Mouse (Mus musculus): ENCODE data around the gene Bola2. TPM values are rescaled to one million over a fixed set of nuclear protein-coding genes. Genes with fewer than 3 reads are reported as not detected.

Gene Bola2
- total and polyA plus RNA-seq, 3 experiments: 163 to 436 TPM; not detected in 1

DNA sequence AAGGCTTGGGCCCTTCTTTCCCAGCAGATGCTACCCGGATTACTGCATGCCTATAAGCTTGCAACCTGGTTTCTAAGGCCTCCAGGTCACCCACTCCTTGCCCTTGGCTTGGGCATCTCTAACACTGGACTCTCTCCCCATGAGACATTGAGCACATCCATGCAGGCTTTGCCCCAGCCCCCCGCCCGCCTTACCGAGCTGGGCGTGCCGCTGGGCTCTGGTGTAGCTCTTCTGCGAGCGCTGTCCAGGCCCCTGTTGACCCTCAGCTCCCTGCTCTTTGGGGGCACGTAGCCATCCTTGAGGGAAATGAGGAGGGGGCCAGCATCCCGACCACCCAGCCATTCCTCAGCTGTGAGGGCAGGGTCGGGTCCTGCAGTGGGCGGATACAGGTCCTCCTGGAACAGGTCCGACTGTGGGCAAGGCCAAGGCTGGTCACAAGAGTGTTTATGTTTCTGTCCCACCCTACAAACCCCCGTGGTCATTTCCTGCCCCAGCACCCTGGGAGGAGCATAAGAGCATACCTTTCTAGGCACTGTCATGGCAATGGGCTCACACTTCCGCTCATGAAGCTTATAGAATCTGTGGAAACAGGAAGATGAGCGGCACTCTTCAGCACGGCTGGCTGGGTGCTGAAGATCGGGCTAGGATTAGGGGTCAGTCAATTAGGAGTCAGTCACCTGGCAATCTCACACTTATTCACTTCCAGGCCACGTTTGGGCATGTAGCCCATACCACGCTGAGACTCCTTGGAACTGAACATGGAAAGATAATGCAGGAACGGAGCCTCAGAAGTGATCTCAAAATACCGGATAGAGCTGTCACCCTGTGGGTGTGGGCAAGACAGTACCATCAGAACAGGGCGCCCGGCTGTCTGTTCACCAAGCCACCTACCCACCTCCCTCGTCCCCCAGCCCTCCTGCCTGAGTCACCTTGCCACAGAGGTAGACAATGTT lies 5.1 kb downstream of the Bola2 start:
- no peaks in the 10 kb centered on the region for H3K27me3 ChIP-seq (ENCODE audit: control insufficient read depth in 1 of 2, insufficient read depth in 2 of 2, low read length in 2 of 2)
- TF ChIP-seq ETS1 (IDR thresholded peaks at IDR 0.05; ENCODE audit: low read depth, low read length) (no peak), MEF2A (IDR thresholded peaks at IDR 0.05; ENCODE audit: extremely low read depth, insufficient replicate concordance, low read depth, low read length, poor library complexity, severe bottlenecking) (no peak)
- peaks cover 11 to 37% of the 10 kb centered on the region in 2 experiments; a peak in 3 of 4 replicates for H3K4me1 ChIP-seq (ENCODE audit: control insufficient read depth in 1 of 2, insufficient read depth in 2 of 2, low read length in 2 of 2)
- H3K27ac ChIP-seq (ENCODE audit: control insufficient read depth, low read depth, low read length): no peak overlapping the region
- H3K36me3 ChIP-seq (ENCODE audit: control insufficient read depth in 1 of 2, insufficient read depth in 2 of 2, low read length in 2 of 2): peaks cover 0 to 31% of the 10 kb centered on the region in 2 experiments; a peak in 2 of 4 replicates
- no peak overlapping the region for H3K4me3 ChIP-seq (ENCODE audit: control insufficient read depth in 1 of 2, insufficient read depth in 1 of 2, low read depth in 2 of 2, low read length in 2 of 2)
- no peak for DNase-seq (ENCODE audit: low read depth, low spot score)
- H3K9me3 ChIP-seq (replicated peaks; ENCODE audit: insufficient read depth, low read length): no peaks in the 10 kb centered on the region
- H3K9ac ChIP-seq (ENCODE audit: control insufficient read depth, low read depth, low read length, poor library complexity, severe bottlenecking): no peak overlapping the region
- H3K79me2 ChIP-seq (ENCODE audit: control insufficient read depth, insufficient read depth, low read length, poor library complexity): peaks cover 46% of the 10 kb centered on the region

DNA sequence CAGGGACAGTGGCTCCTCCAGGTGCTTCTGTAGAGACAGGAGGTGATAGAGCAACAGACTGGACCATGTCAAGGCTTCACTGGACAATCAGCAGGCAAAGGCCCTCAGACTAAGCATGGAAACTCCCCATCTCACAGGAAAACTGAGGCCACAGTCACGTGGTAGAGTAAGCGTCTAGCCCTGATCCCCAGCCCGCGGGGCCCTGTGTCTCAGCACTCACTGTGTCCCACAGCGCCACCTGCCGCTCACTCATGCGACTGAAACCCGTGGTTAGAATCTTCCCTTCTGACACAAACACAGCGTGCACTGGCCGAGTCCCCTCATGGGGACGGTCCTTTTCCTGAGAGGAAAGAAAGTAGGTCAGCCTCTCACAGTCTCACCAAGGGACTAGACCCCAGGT lies 5.9 kb downstream of the Bola2 start:
- Histone ChIP-seq H3K36me3 (ENCODE audit: control insufficient read depth in 1 of 2, insufficient read depth in 2 of 2, low read length in 2 of 2) (peaks cover 0 to 32% of the 10 kb centered on the region in 2 experiments; a peak in 2 of 4 replicates), H3K4me1 (ENCODE audit: control insufficient read depth in 1 of 2, insufficient read depth in 2 of 2, low read length in 2 of 2) (peaks cover 11 to 41% of the 10 kb centered on the region in 2 experiments; a peak in 3 of 4 replicates), H3K27me3 (ENCODE audit: control insufficient read depth in 1 of 2, insufficient read depth in 2 of 2, low read length in 2 of 2) (no peaks in the 10 kb centered on the region), H3K9me3 (replicated peaks; ENCODE audit: insufficient read depth, low read length) (no peaks in the 10 kb centered on the region), H3K4me3 (ENCODE audit: control insufficient read depth in 1 of 2, insufficient read depth in 1 of 2, low read depth in 2 of 2, low read length in 2 of 2) (no peak overlapping the region), H3K9ac (ENCODE audit: control insufficient read depth, low read depth, low read length, poor library complexity, severe bottlenecking) (peak overlapping the region; percentile 40), H3K27ac (ENCODE audit: control insufficient read depth, low read depth, low read length) (peak overlapping the region; percentile 27; the same call in 1 of the 2 replicates), H3K79me2 (ENCODE audit: control insufficient read depth, insufficient read depth, low read length, poor library complexity) (peaks cover 42% of the 10 kb centered on the region)
- DNase-seq (ENCODE audit: low read depth, low spot score): peak; percentile 92
- TF ChIP-seq POLR2AphosphoS5 (IDR thresholded peaks at IDR 0.05; ENCODE audit: borderline replicate concordance, low read depth, low read length) (no peak), SIN3A (IDR thresholded peaks at IDR 0.05; ENCODE audit: low read length) (no peak; the same call in 1 of the 2 replicates), TAL1 (IDR thresholded peaks at IDR 0.05; ENCODE audit: low read length) (no peak), JUND (IDR thresholded peaks at IDR 0.05; ENCODE audit: low read depth, low read length) (no peak), ZC3H11A (IDR thresholded peaks at IDR 0.05; ENCODE audit: low read depth, low read length) (no peak), GATA1 (IDR thresholded peaks at IDR 0.05; ENCODE audit: low read depth, low read length) (no peak), TCF12 (IDR thresholded peaks at IDR 0.05; ENCODE audit: low read depth, low read length) (no peak), RCOR1 (IDR thresholded peaks at IDR 0.05; ENCODE audit: low read depth, low read length) (no peak), E2F4 (IDR thresholded peaks at IDR 0.05; ENCODE audit: borderline replicate concordance, low read depth, low read length) (no peak), BHLHE40 (IDR thresholded peaks at IDR 0.05; ENCODE audit: borderline replicate concordance, low read depth, low read length) (no peak), MAFK (IDR thresholded peaks at IDR 0.05; ENCODE audit: borderline replicate concordance, low read depth, low read length) (no peak), ZMIZ1 (IDR thresholded peaks at IDR 0.05; ENCODE audit: low read depth, low read length) (no peak), CHD1 (IDR thresholded peaks at IDR 0.05; ENCODE audit: low read depth, low read length) (no peak), MAX (IDR thresholded peaks at IDR 0.05; ENCODE audit: low read length) (peak; percentile 88), CTCF (IDR thresholded peaks at IDR 0.05 in 2 of 3, conservative IDR thresholded peaks at IDR 0.05 in 1 of 3; ENCODE audit: control insufficient read depth in 1 of 3, insufficient read depth in 1 of 3, low read depth in 2 of 3, low read length in 3 of 3, poor library complexity in 1 of 3, severe bottlenecking in 1 of 3) (peak; percentile 88 to 95 (median 89)), MAZ (IDR thresholded peaks at IDR 0.05; ENCODE audit: low read depth, low read length) (no peak), ETS1 (IDR thresholded peaks at IDR 0.05; ENCODE audit: low read depth, low read length) (no peak), HCFC1 (IDR thresholded peaks at IDR 0.05; ENCODE audit: low read depth, low read length) (peak; percentile 56; the same call in 1 of the 2 replicates), GABPA (IDR thresholded peaks at IDR 0.05; ENCODE audit: low read depth, low read length) (no peak), MYC (IDR thresholded peaks at IDR 0.05; ENCODE audit: low read depth, low read length) (0 out of 2 replicates have a peak, but pooled peaks have one; percentile 45), POLR2A (IDR thresholded peaks at IDR 0.05; ENCODE audit: control insufficient read depth in 1 of 2, insufficient read depth in 1 of 2, low read depth in 1 of 2, low read length in 2 of 2, poor library complexity in 1 of 2) (peak in 1 of 2 experiments; percentile 38; a peak in 1 of 4 replicates), KAT2A (conservative IDR thresholded peaks at IDR 0.05; ENCODE audit: low read depth, low read length) (no peak), ZNF384 (IDR thresholded peaks at IDR 0.05; ENCODE audit: low read depth, low read length) (no peak), TBP (IDR thresholded peaks at IDR 0.05; ENCODE audit: low read depth, low read length) (no peak), NRF1 (IDR thresholded peaks at IDR 0.05; ENCODE audit: insufficient read depth, low read depth, low read length, poor library complexity, severe bottlenecking) (no peak), NELFE (IDR thresholded peaks at IDR 0.05; ENCODE audit: low read depth, low read length) (no peak), CHD2 (IDR thresholded peaks at IDR 0.05; ENCODE audit: low read length) (no peak), MEF2A (IDR thresholded peaks at IDR 0.05; ENCODE audit: extremely low read depth, insufficient replicate concordance, low read depth, low read length, poor library complexity, severe bottlenecking) (no peak)

All from MEL (cell line).